Mouse (Mus musculus): ENCODE results near the gene Msn. TPM values are rescaled to one million over a fixed set of nuclear protein-coding genes. Genes with fewer than 3 reads are reported as not detected.
A peak's percentile ranks its signal among the peaks of the same experiment; 100 is the strongest.

Gene Msn
- polyA plus RNA-seq, 1 experiment = 12.8 TPM

DNA sequence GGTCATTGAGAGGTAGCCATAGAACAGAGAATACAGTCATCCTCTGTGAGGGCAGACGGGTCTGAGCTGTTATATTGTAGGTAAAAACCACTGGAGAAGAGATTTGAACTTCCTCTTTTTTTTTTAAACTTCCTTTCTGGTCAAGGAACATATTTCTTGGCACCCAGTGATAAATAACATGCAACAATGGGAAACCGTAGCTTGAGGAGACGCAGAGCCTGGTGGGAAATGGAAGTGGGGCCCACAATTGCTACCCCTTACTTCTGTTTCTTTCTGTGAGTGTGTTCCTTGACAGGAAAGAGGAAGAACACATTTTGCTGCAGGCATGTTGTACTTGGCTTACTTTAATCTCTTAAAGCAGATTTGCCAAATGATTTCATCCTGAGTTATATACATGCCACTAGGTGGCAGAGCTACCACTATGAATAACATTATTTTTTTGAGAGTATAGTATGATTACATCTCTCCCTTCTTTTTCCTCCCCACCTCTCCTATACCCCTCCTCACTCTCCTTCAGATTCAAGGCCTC is 49.2 kb downstream of the Msn start:
- H3K36me3 ChIP-seq (ENCODE audit: control insufficient read depth, insufficient read depth, low read length) = no peaks in the 10 kb centered on the region
- no peaks in the 10 kb centered on the region for H3K4me1 ChIP-seq (ENCODE audit: control insufficient read depth, insufficient read depth, insufficient read length, low read length)
- WGBS = 65% methylated on average over 3 of the region's 3 CpGs
- H3K27me3 ChIP-seq (ENCODE audit: control insufficient read depth, insufficient read depth, low read length) = no peaks in the 10 kb centered on the region
- no peak overlapping the region for H3K4me3 ChIP-seq (ENCODE audit: low read depth, low read length)
- TF ChIP-seq CTCF (IDR thresholded peaks at IDR 0.05; ENCODE audit: extremely low read depth, insufficient read length, insufficient replicate concordance, low read depth, low read length) (no peak), POLR2A (IDR thresholded peaks at IDR 0.05; ENCODE audit: low read depth, low read length) (no peak)
- H3K27ac ChIP-seq (ENCODE audit: insufficient read depth, low read depth, low read length) = no peak overlapping the region

DNA sequence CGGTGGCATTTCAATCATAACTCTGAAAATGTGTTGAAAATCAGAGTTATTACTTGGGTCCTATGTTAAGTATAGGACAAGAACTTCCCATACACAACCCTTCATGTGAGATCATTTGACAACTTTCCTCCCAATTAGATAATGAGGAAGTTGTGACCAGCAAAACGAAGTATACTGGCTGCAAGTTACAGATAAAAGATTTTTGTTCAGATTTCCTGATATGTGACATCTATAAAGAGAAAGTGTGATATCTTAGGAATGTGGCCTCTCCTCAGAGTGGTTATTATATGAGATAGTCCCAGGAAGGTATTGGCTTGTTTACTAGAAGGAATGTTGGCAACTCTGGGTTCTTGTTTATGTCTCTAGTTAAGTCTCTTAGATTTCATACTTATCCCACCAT is 52.4 kb downstream of the Msn start:
- Histone ChIP-seq H3K36me3 (ENCODE audit: control insufficient read depth, insufficient read depth, low read length) (no peaks in the 10 kb centered on the region), H3K4me1 (ENCODE audit: control insufficient read depth, insufficient read depth, insufficient read length, low read length) (no peaks in the 10 kb centered on the region), H3K27me3 (ENCODE audit: control insufficient read depth, insufficient read depth, low read length) (no peaks in the 10 kb centered on the region), H3K4me3 (ENCODE audit: low read depth, low read length) (no peak overlapping the region), H3K27ac (ENCODE audit: insufficient read depth, low read depth, low read length) (0 out of 2 replicates have a peak overlapping the region, but pooled peaks have one; percentile 35)
- 41% methylated on average over 2 of the region's 2 CpGs for WGBS
- no peak for TF ChIP-seq POLR2A (IDR thresholded peaks at IDR 0.05; ENCODE audit: low read depth, low read length)
- no peak for TF ChIP-seq CTCF (IDR thresholded peaks at IDR 0.05; ENCODE audit: extremely low read depth, insufficient read length, insufficient replicate concordance, low read depth, low read length)

DNA sequence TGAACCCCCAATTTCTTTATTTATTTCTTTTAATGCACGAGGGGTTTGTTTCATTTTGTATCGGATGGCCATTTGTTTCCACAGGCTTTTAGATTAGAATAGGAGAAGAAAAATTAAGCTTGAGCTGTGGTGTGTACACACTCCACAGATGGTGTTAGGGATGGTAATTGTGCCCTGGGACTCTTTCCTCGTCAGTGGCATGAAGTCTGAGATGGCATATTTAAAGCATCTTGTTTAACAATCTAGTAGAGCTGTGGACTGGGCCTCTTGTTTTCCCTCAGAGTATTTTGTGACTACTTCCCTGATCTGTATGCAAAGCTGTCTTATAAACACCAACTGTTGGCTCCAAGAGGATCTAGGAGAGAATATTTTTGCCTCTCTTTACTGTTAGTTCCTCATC is 57.5 kb downstream of the Msn start:
- H3K27me3 ChIP-seq (ENCODE audit: control insufficient read depth, insufficient read depth, low read length) = no peaks in the 10 kb centered on the region
- H3K27ac ChIP-seq (ENCODE audit: insufficient read depth, low read depth, low read length) = no peak overlapping the region
- no peaks in the 10 kb centered on the region for H3K36me3 ChIP-seq (ENCODE audit: control insufficient read depth, insufficient read depth, low read length)
- H3K4me3 ChIP-seq (ENCODE audit: low read depth, low read length) = no peak overlapping the region
- WGBS = 85% methylated on average over 3 of the region's 3 CpGs
- no peak for TF ChIP-seq CTCF (IDR thresholded peaks at IDR 0.05; ENCODE audit: extremely low read depth, insufficient read length, insufficient replicate concordance, low read depth, low read length)
- no peak for TF ChIP-seq POLR2A (IDR thresholded peaks at IDR 0.05; ENCODE audit: low read depth, low read length)
- H3K4me1 ChIP-seq (ENCODE audit: control insufficient read depth, insufficient read depth, insufficient read length, low read length) = no peaks in the 10 kb centered on the region

DNA sequence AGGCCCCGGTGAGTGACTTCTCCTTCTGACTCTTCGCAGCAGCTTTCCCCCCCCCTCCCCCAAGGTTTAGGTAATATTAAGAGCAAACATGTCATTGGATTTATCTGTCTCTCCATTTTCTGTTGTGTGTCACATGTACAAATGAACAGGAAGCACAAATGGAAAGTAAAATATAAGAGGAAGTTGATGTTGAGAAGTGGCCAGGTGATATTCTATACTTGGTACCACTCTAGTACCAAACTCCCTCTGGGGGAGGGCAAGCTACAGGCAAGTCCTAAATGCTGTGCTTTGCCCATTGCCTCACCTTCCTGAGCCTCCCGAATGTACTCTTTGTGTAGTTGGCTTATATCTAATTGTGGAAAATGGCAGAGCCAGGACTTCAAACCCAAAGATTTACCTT is 62.1 kb downstream of the Msn start:
- TF ChIP-seq CTCF (IDR thresholded peaks at IDR 0.05; ENCODE audit: extremely low read depth, insufficient read length, insufficient replicate concordance, low read depth, low read length) (no peak), POLR2A (IDR thresholded peaks at IDR 0.05; ENCODE audit: low read depth, low read length) (no peak)
- no peak overlapping the region for H3K4me3 ChIP-seq (ENCODE audit: low read depth, low read length)
- no peak overlapping the region for H3K27ac ChIP-seq (ENCODE audit: insufficient read depth, low read depth, low read length)
- H3K36me3 ChIP-seq (ENCODE audit: control insufficient read depth, insufficient read depth, low read length) = no peaks in the 10 kb centered on the region
- H3K4me1 ChIP-seq (ENCODE audit: control insufficient read depth, insufficient read depth, insufficient read length, low read length) = no peaks in the 10 kb centered on the region
- WGBS = 89% methylated on average over 3 of the region's 3 CpGs
- no peaks in the 10 kb centered on the region for H3K27me3 ChIP-seq (ENCODE audit: control insufficient read depth, insufficient read depth, low read length)

DNA sequence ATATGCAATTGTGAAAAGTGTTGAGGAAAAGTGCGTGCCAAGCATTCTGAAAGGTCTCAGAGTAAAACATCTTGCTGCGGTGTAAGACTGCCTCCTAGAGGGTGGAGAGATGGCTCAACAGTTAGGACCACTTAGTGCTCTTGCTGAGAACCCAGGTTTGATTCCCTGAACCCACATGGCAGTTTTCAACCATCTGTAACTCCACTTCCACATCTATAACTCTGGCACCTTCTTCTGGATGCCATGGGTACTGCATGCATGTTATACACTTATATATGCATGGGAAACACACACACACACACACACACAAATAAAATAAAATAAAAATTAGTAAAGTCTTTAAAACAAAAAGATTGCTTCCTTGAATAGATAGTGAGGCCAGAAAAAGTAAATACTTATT is 66.7 kb downstream of the Msn start:
- TF ChIP-seq CTCF (IDR thresholded peaks at IDR 0.05; ENCODE audit: extremely low read depth, insufficient read length, insufficient replicate concordance, low read depth, low read length) = no peak
- TF ChIP-seq POLR2A (IDR thresholded peaks at IDR 0.05; ENCODE audit: low read depth, low read length) = no peak
- Histone ChIP-seq H3K27ac (ENCODE audit: insufficient read depth, low read depth, low read length) (no peak overlapping the region), H3K36me3 (ENCODE audit: control insufficient read depth, insufficient read depth, low read length) (peaks cover 2% of the 10 kb centered on the region; the same call in 1 of the 2 replicates), H3K4me1 (ENCODE audit: control insufficient read depth, insufficient read depth, insufficient read length, low read length) (no peaks in the 10 kb centered on the region), H3K27me3 (ENCODE audit: control insufficient read depth, insufficient read depth, low read length) (no peaks in the 10 kb centered on the region), H3K4me3 (ENCODE audit: low read depth, low read length) (no peak overlapping the region)
- WGBS = 86% methylated on average over 2 of the region's 2 CpGs

DNA sequence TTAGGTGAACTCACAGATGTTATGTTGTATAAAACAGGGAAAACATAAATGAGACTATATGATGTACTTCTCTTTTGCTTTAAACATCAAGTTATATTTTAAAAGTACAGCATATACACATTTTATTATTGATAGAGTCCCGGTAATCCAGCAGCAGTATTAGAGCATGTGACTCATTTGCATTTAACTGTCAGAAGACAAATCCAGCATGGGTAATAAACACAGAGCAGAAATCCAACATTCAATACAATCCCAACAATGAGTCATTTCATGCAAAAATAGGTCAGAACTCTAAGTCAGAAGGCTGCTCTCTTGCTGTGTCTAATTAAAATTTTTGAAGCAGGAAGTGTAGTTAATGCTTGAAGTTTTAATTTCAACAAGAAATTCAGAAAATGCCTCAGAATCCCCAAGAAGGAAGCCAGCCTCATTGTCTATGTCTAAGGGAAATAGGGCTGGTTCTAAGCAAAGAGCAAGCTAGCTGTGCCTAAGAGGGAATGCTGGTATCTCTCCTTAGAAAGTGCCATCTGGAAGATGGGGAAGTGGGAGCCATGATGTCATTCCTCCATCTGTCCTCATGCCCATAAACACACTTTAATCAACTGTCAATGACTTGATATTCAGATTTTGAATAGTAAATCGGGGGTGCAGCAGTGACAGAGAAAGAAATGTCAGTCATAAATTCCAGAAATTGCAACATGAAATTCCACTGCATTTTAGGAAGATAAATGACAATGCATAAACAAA is 76.0 kb downstream of the Msn start:
- Histone ChIP-seq H3K4me1 (ENCODE audit: control insufficient read depth, insufficient read depth, insufficient read length, low read length) (no peaks in the 10 kb centered on the region), H3K4me3 (ENCODE audit: low read depth, low read length) (no peak overlapping the region), H3K27ac (ENCODE audit: insufficient read depth, low read depth, low read length) (no peak overlapping the region), H3K27me3 (ENCODE audit: control insufficient read depth, insufficient read depth, low read length) (no peaks in the 10 kb centered on the region), H3K36me3 (ENCODE audit: control insufficient read depth, insufficient read depth, low read length) (no peaks in the 10 kb centered on the region)
- no peak for TF ChIP-seq CTCF (IDR thresholded peaks at IDR 0.05; ENCODE audit: extremely low read depth, insufficient read length, insufficient replicate concordance, low read depth, low read length)
- TF ChIP-seq POLR2A (IDR thresholded peaks at IDR 0.05; ENCODE audit: low read depth, low read length) = no peak
- 61% methylated on average over 2 of the region's 2 CpGs for WGBS

DNA sequence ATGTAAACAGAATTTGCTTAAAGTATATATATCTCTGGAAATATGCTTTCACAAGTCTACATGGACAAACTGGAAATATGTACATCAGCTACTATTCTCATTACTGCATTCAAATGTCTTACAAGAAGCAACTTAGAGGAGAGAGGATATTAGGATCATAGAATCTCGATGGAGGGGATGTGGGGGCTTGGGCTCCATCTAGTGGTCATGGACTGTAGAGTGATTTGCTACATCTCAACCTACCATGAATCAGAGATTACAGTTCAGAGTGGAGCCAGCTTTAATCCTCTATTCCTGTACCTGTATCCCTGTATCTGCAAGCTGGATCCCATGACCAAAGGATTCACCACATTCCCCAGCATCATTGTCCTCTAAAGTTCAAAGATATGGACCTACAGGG is 82.6 kb downstream of the Msn start:
- no peak for TF ChIP-seq CTCF (IDR thresholded peaks at IDR 0.05; ENCODE audit: extremely low read depth, insufficient read length, insufficient replicate concordance, low read depth, low read length)
- no peak for TF ChIP-seq POLR2A (IDR thresholded peaks at IDR 0.05; ENCODE audit: low read depth, low read length)
- Histone ChIP-seq H3K36me3 (ENCODE audit: control insufficient read depth, insufficient read depth, low read length) (no peaks in the 10 kb centered on the region), H3K4me1 (ENCODE audit: control insufficient read depth, insufficient read depth, insufficient read length, low read length) (no peaks in the 10 kb centered on the region), H3K4me3 (ENCODE audit: low read depth, low read length) (no peak overlapping the region), H3K27ac (ENCODE audit: insufficient read depth, low read depth, low read length) (no peak overlapping the region), H3K27me3 (ENCODE audit: control insufficient read depth, insufficient read depth, low read length) (no peaks in the 10 kb centered on the region)
- 10% methylated on average over 1 of the region's 1 CpGs for WGBS

Data from small intestine, adult 2 months (tissue).